Mouse (Mus musculus) adrenal gland (tissue): ENCODE measurements around the gene Anks6.
"Not testable (repeated sequence)": the region's sequence is repeated elsewhere in the genome, so short reads cannot be mapped to it uniquely, and the experiment has no call there.

Source experiments
- intact Hi-C: fragments of 180-260 bp; cut with DNase I; formaldehyde crosslinking; loops from one replicate; pipeline ENCODE4 v1.15.1; 2025
- long read RNA-seq, 2 experiments: library from polyadenylated mRNA; unstranded; transcript quantifications; one replicate each; pipeline ENCODE4 v2.0.0; 2020; ENCODE audit warnings: borderline replicate concordance in 1 of 2; ENCODE audit not compliant: insufficient replicate concordance in 1 of 2

Gene Anks6
- long read RNA-seq, experiment 1 = 0 reads
- long read RNA-seq, experiment 2 = 0 reads

DNA sequence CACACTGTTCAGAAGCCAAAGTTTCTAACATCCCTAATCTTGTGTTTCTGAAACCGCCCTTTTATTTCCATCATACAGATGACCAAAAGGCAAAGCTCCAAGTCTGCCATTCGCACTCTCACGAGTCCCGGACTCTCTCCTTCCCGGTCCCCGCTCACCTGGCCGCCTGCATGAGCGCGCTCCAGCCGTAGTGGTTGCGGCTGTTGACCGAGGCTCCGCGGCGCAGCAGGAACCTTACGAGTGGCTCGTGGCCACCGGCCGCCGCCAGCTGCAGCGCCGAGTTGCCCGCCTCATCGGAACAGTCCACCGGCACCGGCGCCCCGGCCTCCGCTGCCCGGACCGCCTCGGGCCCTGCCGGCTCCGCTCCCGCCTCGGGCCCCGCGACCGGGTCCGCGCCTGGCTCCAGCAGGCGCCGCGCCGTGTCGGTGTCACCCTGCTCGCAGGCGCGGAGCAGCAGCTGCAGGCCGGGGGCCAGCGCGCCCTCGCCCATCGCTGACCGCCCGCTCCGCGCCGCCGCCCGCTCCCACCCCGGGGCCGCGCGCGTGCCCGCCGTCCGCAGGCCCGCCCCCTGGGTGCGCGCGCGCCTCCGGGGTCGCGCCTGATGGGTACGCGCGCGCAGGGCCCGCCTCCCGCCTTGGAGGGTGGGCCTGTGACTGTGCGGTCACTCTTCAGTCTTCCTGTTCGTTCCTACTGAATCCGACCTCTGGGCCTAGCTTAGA is at the start of gene Anks6:
Anks6 (minus strand) TSS at position 637 of the 719 bp plus-strand sequence.
- intact Hi-C loops = no loop called here

DNA sequence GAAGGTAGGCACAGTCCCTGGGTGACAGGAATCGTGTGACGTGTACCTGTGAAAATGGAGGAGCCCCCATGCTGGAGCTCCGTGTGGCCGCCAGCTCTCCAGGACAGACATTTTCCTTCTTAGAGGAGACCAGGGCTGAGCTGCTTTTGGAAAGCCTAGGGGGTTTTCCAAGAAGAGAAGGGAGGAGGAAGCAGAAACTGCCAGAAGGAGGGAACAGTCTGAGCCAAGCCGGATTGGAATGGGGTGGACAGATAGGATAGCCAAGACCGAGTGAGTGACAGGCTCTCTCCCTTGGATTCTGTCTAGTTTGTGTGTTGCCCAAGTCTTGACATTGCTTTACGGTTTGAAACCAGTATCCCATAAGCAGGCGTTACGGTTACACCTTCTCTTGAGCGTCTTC is 46.3 kb upstream of the Anks6 start:
- intact Hi-C loops = no loop called here

DNA sequence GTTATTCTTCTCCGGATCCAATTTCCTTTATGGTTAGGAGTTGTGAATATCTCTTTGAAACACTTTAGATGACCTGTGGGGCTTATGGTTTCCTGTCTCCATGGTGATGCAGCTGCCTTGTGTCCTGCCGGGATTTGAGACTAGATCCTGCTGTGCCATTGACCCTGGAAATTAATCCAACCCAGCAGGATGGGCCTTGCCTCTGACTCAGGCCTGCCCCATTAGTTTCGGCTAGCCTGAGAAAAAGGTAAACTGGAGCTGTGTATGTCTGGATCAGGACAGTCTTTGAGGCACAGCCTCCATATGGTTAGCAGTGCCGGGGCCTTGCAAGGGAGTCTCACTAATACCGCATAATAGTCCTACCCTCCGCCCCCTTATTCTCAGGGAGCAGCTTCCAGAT is 36.4 kb upstream of the Anks6 start:
- intact Hi-C loops = no loop called here

DNA sequence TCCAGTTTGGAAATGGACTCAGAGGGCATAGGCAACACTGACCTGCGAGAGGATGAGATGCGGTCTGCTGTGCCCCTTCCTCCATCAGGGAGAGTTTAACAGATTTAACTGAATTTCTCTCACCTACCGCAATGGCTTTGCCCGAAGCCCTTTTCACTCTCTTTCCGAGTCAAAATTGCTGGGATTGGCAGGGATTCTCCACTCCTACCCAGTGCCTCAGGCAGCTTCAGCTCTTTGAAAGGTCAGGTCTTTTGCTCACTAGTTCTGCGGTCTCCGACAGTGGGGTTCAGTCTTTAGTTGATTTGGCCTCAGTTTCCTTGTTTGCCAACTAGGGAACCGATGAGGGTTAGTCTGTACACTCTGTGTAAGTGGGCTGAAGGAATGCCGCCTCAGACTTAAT is 35.9 kb upstream of the Anks6 start:
- intact Hi-C loops = no loop called here

DNA sequence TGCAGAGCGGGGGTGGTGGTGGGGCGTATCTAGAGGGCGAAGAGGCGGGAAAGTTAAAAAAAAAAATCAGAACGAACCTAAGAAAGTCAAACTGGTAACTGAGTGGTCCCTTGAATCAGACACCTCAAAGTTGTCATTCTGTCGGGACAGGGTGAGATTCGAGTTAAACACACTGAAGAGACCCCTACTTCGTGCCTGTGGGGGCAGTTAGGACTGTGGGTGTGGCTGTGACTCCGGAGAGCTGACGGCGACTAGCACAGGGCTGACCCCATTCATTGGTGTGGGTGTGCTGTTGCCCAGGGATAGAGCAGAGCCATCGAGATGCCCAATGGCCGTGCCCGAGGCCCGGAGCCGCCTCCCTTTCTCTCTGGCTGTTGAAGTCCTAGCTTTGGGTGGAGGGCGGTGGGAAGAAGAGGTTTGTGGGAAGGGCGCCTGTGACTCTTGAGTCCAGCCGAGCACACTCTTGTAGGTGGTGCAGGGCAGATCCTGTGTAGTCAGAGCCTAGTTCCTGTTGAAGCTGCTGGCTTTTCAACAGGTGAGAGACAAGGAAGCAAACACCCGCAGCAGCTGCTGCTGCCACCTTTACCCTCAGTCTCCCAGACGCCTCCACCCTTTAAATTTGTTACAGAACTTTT is 35.3 kb upstream of the Anks6 start:
- intact Hi-C loops = no loop called here

DNA sequence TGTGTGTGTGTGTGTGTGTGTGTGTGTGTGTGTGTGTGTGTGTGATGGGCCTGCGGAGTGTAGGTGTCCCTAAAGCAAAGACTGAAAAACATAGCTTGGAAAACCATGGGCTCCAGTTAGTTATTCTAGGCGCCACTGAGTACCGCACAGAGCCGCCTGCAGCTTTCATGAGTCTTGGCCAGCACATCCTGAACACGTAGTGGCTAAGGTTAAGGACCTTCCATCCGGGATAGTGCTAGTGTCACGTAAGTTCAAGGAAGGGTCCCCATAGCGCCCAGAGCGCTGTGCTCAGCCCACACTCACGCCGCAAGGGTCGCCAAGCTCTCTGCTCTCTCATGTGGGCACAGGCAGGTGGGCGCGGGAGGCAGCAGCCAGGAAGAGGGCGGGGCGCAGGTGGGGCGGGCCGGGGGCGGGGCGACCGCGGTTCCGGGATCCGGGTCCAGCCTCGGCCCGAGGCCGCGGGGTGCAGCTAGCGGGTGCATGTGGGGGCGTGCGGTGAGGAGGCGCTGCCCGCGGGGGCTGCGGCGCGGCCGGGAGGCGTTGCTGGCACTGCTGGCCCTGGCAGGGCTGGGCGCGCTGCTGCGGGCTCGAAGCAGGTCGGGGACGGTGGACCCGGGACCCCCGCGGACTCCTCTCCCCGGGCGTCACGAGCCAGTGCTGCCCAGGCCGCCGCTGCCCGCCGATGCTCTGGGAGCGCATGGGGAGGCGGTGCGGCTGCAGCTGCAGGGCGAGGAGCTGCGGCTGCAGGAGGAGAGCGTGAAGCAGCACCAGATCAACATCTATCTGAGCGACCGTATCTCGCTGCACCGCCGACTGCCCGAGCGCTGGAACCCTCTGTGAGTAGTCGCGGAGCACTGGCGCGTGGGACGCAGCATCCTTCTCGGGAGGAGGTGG is 34.5 kb upstream of the Anks6 start, which contains the start of gene Galnt12:
Galnt12 (plus strand) TSS at position 417 of the 894 bp plus-strand sequence.
- intact Hi-C loops = no loop called here

DNA sequence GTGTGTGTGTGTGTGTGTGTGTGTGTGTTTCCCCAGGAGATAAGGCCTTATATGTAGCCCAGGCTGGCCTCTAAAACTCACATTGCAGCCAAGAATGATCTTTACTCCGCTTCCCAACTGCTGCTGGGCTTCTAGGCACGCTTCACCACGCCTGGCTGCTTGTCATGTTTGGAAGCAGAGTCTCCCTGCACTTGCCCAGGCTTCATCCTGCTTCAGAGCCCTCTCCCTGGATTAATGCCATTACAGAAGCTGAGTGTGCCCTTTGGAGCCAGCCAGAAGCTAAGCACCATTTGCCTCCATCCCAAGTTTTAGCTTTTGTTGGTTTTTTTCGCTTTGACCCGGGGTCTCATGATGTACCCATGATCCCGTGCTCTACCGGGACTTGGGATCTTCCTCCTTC is 31.4 kb upstream of the Anks6 start:
- intact Hi-C loops = no loop called here

DNA sequence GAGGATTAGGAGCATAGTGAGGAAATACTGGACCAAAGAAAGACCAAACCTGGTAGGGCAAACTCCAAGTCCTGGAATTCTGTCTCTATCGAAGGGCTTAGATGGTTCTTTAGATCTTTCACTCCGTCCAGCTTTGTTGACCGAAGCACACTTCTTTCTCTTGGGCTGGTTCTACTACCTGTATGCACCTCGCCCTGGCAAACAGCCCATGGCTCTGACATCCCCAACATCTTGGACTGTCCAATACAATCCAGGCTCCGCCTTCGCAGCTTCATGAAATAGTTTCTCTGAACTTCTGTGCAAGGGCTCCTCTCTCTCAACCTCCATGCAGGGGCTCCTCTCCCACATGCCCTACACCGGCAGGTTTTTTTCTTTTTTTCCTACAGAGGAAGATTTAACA is 26.6 kb upstream of the Anks6 start:
- intact Hi-C loops = no loop called here

DNA sequence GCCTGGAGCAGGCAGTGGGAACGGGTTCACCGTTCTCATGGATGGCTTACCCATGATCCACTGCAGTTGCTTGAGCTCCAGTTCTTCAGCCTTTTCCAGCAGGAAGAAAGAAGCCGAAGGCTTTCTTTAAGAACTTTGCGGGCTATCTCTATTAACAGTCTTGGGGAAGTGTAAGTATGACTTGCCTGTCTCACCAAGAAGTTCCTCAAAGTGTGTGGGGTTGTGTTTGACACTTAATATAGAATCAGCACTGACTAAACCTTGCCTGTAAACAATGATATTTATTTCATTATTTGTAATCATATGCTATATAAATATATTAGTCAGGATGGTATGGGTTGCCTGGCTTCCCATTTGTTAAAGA is 23.4 kb upstream of the Anks6 start:
- intact Hi-C loops = no loop called here

DNA sequence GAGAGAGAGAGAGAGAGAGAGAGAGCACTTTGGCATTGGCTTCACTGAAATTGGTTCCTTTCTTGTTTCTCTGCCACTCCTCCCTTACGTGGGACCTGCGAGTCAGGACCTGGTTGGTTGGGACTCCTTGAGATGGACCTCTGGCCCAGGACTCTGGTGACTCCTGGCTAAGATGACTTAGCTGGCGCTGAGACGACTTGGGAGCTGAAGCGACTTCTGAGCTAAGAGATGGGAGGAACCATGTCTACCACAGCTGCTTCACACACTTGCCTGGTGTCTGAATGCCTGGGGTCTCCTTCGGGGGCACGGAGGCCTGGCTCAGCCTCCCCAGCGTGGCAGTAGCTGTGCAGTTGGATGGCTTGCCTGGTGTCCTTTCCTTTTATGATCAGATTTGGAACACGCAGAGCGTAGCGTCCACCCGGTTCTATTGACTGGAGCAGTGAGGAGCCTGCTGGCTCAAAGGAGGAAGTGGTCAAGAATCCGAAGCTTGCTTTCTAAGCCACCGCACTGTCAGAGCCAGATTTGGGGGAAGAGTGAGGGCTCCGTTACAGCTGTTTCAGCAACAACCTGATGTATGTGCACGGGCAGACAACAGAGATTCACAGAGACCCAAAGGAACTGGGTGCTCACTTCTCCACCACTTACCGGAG is 22.9 kb upstream of the Anks6 start:
- intact Hi-C loops = no loop called here

DNA sequence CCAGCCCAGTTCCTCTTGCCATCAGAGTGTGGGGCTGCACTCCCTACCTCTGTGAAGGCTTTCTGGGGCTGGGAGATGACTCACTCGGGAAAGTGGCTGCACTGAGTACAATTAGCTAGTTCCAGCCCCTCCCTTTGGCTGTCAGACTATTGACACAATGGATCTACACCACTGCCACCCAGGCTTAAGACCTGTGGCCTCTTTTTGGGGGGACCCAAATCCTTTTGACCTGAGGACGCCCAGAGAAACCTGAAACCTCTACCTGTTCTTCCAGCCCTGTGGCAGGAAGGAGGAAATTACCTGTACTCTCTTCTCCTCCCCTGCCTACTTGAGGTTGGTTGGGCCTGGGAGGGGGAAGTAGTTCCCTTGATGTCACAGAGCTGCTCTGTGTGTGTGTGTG is 17.8 kb upstream of the Anks6 start:
- intact Hi-C loops = no loop called here

DNA sequence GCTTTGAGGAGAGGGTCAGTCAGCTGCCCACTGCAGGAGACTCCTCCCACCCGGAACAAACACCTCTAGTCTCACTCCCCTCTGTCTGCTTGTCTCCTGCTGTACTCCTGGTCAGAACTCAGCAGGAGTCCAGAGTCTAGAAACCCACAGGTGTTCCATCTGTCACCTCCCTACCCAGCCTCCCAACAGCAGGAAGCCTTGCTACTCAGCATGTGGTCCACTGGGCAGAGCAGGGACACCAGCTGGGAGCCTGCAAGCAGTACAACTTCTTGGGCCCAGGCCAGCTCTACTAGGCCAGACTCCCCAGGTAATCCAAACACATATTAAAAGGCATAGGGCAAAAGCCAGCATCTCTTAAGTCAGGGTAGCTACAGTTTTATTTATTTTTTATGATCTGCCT is 3.7 kb upstream of the Anks6 start:
- intact Hi-C loops = no loop called here

DNA sequence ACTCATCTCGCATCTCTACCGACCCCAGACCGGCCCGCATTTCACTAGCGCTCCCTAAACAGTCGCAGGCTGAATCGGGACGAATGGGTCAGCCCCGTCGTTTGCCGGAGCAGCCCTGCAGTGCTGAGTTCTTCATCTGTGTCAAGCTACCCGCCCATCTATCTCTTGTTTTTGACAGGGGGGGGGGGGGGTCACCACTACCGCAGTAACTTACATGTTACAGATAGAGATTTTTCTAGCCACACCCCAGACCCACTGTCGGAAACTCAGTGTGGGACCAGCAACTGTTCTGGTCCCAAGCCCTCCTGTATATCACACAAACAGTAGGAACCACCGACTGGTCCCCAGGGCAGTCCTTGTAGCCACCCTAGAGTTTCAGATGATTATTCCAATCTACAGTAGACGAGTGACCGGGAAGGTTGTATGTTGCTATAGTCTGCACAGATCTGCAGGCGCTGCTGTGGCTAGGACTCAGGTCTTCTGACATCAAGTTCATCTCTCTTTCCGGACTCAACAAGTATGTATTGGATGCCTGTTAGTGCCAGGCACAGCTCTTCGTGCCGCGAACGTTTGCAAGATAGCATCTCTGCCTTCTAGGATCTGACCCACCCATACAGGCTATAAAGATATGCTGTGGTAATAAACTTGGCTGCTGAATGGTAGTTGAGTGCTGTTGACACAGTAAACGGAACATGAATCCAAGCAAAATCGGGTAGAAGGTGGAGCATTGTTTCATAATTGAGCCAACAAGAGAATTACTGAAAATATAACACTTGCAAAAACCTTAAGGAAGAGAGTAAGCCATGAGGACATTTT is 491 bp upstream of the Anks6 start:
- intact Hi-C loops = no loop called here

DNA sequence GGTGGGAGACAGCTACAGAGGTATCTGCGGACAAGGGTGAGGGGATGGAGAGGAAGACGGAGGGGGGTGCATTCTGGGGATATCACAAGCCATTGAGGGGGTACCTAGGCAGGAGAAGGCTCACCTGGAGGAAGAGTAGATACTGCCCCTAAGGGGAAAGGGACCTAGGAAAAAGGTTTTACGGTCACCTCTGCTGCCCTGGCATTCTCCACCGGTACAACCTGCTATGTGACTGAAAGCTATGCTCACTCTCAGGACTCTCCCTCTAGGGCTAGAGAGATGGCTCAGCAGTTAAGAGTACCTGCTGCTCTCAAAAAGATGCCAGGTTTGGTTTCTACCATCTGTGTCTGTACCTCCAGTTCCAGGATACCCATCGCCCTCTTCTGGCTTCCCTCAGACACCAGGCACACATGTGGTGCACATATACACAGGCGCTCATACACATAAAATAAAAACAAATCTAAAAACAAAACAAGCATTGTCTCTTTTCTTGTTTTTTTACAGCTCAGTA is 1.6 kb downstream of the Anks6 start:
- intact Hi-C loops = no loop called here

DNA sequence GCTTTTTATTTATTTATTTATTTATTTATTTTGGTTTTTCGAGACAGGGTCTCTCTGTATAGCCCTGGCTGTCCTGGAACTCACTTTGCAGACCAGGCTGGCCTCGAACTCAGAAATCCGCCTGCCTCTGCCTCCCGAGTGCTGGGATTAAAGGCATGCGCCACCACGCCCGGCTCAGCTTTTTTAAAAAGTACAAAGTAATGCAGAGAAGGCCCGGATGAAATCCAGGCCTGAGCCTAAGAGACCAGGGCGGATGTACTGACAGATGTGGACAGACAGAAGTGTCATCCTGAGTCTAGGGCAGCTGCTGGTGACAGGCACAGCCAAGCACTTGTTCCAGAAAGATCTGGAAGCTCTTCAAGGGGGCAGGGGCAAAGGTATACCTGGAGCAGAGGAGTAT is 2.1 kb downstream of the Anks6 start:
- intact Hi-C loops = not testable (repeated sequence)

DNA sequence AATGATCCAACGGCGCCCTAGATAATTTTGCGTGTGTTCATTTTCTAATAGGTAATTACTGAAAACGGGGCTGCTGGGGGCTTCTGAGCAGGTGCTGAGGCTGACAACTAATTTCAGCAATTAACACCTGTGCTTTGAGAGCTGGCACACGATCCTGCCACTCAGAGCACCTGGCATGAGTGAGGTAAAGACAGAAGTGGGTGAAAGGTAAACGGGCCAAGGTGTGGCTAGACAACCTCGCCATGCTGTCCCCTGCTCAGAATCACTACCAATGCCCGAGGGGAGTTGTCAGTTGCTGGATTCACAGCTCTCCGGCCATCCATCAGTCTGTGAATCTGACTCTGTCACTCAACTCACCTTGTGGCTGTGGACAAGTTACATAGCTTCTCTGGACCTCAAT is 5.3 kb downstream of the Anks6 start:
- intact Hi-C loops = no loop called here

DNA sequence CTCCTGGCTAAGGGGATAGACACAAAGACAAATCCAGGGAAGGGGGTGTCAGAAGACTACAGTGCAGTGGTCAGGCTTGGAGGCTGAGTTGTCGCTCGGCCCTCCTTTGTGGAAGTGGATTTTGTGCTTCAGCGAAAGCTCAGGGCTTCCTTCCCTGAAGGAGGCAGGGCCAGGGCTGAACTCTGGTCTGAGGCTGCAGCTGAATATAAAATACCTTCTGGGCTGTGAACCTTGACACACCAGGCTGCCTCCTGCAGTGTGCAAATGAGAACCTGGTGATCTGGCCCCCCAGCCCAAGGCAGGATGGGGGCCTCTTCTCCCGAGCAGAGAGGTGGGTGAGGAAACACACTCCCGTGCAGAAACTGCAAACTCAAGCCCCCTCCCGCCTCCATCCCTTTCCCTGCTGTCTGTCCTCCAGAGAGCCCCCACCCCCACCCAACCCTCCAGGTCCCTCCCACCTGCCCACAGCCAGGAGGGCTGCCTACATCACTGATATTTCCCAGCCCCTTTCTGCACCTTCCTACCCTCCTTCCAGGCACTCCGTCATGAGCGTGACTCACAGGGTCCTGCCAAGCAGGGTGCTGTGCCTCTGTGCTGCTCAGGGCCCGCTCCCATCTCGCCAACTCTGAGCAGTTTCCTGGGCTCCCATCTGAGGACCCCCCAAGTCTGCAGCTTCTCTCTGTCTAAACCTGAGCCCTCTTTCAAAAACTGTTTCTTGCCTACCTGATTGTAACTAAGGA is 6.4 kb downstream of the Anks6 start:
- intact Hi-C loops = no loop called here

DNA sequence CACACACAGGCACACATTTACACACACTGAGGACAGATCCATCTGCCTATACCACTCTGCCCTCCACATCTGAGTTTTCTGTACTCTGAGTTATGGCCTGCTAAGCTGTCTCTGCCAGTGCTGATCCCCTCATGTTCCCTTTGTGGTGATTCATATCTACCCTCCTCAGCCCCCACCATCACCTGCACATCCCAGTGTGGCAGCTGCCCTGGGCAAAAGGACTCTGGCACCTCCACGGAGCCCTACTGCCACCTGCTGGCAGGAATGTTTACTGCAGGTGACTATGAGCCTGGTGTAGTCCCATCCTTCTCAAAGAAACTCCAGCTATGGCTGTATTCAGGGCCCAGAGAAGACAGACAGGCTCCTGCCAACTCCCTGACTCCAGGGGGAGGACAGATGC is 7.1 kb downstream of the Anks6 start:
- intact Hi-C loops = no loop called here

DNA sequence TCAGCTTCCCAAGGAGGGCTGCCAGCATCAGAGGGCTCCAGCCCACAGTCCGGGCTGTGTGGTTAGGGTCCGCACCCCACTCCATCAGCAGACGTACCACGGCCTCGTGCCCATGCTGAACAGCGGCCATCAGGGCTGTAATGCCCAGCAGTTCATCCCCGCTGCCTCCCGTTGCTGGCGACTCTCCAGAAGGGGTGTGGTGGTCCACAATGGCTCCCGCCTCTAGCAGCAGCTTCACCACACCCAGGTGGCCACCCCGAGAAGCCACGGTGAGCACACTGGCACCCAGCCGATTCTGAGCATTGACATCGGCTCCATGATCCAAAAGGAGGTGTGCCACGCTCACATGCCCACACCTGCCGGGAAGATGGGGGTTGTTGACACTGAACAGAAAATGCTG is 8.0 kb downstream of the Anks6 start:
- intact Hi-C loops = no loop called here

DNA sequence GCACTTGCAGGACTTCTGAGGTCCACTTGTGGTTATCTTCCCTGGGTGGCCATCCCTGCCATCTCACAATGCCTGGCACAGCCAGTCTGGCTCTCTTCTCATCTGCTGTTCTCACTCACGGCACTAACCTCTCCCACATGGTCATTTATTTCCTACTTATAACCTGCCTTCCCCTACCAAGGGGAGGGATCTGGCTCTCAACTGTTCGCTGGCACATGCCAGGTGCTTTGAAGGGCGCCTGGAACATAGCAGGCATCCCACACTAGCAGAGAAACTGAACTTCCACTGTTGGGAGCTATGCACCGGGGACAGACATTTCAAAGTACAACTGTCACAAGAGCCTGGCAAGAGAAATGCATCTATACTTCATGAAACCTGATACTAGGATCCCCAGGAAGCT is 9.5 kb downstream of the Anks6 start:
- intact Hi-C loops = no loop called here
